Mouse (Mus musculus) midbrain, embryonic 13.5 days (tissue): Measurements from ENCODE around the gene Dgki. TPM values are rescaled to one million over a fixed set of nuclear protein-coding genes. Genes with fewer than 3 reads are reported as not detected.

Source experiments
- ATAC-seq: fragments of 200-750 bp; cut with Nextera tagmentation; 2 replicates; pipeline ENCODE4 v1.8.0; 2017; ENCODE audit warnings: mild to moderate bottlenecking, moderate TSS enrichment, moderate library complexity
- H3K27ac ChIP-seq: fragments of 300-500 bp; sonication (generic); 2 replicates; pipeline ENCODE4 v1.5.1; 2015; ENCODE audit warnings: inconsistent platforms, mild to moderate bottlenecking, moderate library complexity
- H3K27me3 ChIP-seq: fragments of 300-500 bp; sonication (generic); 2 replicates; pipeline ENCODE4 v1.6.1; 2015; ENCODE audit warnings: mild to moderate bottlenecking, inconsistent platforms
- H3K36me3 ChIP-seq: fragments of 300-500 bp; sonication (generic); 2 replicates; pipeline ENCODE4 v1.6.1; 2015; ENCODE audit warnings: mild to moderate bottlenecking, inconsistent platforms
- H3K4me1 ChIP-seq: fragments of 300-500 bp; sonication (generic); replicated peaks from 2 replicates; pipeline ENCODE4 v1.6.1; 2015; ENCODE audit warnings: inconsistent platforms
- H3K4me2 ChIP-seq: fragments of 300-500 bp; sonication (generic); replicated peaks from 2 replicates; pipeline ENCODE4 v1.6.1; 2015; ENCODE audit warnings: moderate library complexity, mild to moderate bottlenecking, inconsistent platforms
- H3K4me3 ChIP-seq: fragments of 300-500 bp; sonication (generic); replicated peaks from 2 replicates; pipeline ENCODE4 v1.5.1; 2015; ENCODE audit warnings: mild to moderate bottlenecking, inconsistent platforms
- H3K9ac ChIP-seq: fragments of 300-500 bp; sonication (generic); replicated peaks from 2 replicates; pipeline ENCODE4 v1.6.1; 2015; ENCODE audit warnings: mild to moderate bottlenecking, inconsistent platforms
- H3K9me3 ChIP-seq: fragments of 300-500 bp; sonication (generic); 2 replicates; pipeline ENCODE4 v1.6.1; 2016; ENCODE audit warnings: mild to moderate bottlenecking, inconsistent platforms
- WGBS: fragments of 180-500 bp; shearing (Covaris S2); methylation state at CpG from one replicate; pipeline ENCODE4 v1.1.7; 2015; 5-methylcytosine and 5-hydroxymethylcytosine counted together
- polyA plus RNA-seq: library from polyadenylated mRNA; unstranded; fragments of >200 nt; fragmentation: Nextera tagmentation; extraction: Ambion mirVana; gene quantifications from 2 replicates; pipeline ENCODE4 v1.2.1, GENCODE M21; 2015

Dgki gene
- polyA plus RNA-seq, 1 experiment from 2014 or later, result 6.4 TPM

DNA sequence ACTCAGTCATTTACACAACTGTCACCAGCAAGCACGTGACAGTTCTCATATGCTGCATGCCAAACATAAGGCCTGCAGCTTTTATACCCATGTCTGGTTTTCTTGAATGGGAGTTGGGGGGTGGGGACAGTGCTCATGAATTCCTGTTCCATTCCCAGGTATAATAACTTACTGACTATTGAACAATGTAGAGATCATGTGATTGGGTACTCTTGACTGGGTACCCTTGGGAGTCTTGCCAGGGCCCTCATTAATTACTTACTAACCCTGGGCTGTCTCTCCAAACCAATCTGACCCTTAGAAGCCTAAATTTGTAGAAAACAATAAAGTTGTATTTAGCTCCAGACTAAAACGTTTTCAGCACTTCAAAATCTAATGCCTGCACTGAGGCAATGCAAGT is 246.6 kb downstream of the Dgki start:
- ATAC-seq, result no peak

DNA sequence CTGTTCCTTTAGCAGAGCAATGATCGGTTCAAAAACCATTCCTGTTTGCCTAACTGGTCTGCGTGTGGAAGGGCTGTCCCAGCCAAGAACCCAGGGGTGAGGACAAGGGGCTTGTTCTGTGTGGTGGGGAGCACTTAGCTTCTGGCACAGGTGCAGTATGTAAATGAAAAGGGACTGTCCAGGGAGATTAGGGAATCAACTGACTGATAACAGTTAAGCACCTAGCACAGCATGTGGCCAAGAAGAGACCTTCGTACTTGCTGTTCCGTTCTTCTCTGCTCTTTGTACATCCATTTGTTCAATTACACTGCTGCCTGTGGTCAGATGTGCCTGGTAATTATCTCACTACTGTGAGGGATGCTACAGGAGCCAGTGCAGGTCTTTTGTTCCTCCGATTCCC is 248.3 kb downstream of the Dgki start:
- Histone ChIP-seq H3K9me3 (no peaks in the 10 kb centered on the region), H3K9ac (no peak overlapping the region), H3K4me3 (no peak overlapping the region), H3K27me3 (no peaks in the 10 kb centered on the region), H3K36me3 (no peaks in the 10 kb centered on the region), H3K4me2 (no peak overlapping the region), H3K4me1 (peaks cover 13% of the 10 kb centered on the region), H3K27ac (no peak overlapping the region)
- ATAC-seq, result no peak
- 36% methylated on average over 5 of the region's 5 CpGs for WGBS

More for the DNA sequence above, 246.6 kb downstream of the Dgki start:
- H3K9me3 ChIP-seq, result no peaks in the 10 kb centered on the region
- 65% methylated on average over 2 of the region's 2 CpGs for WGBS
- H3K9ac ChIP-seq, result no peak overlapping the region
- no peaks in the 10 kb centered on the region for H3K36me3 ChIP-seq
- H3K27me3 ChIP-seq, result no peaks in the 10 kb centered on the region
- peaks cover 6% of the 10 kb centered on the region; the same call in 1 of the 2 replicates for H3K4me1 ChIP-seq
- no peak overlapping the region for H3K4me2 ChIP-seq
- no peak overlapping the region for H3K27ac ChIP-seq
- no peak overlapping the region for H3K4me3 ChIP-seq

DNA sequence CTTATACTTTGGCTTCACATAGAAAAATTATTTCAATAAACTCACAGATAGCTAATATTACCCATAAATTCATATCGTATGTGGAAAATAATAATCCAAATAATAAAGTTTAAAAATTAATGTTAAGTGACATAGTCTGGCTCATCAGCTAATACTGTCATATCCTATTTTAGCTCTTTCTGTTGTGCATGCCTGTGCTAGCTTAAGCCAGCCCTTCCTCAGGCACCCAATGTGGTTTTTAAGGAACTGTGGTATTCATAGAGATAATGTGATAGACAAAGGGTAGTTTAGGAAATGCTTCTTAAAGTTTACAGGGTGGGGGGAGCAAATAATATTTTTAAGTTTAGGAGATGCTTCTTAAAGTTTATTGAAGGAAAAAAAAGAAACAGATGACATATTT is 248.8 kb downstream of the Dgki start:
- no peak for ATAC-seq
- Histone ChIP-seq H3K36me3 (no peaks in the 10 kb centered on the region), H3K27me3 (no peaks in the 10 kb centered on the region), H3K4me1 (peaks cover 13% of the 10 kb centered on the region), H3K27ac (no peak overlapping the region), H3K4me2 (no peak overlapping the region), H3K9ac (no peak overlapping the region), H3K9me3 (no peaks in the 10 kb centered on the region), H3K4me3 (no peak overlapping the region)
- WGBS, result 100% methylated on average over 1 of the region's 1 CpGs

DNA sequence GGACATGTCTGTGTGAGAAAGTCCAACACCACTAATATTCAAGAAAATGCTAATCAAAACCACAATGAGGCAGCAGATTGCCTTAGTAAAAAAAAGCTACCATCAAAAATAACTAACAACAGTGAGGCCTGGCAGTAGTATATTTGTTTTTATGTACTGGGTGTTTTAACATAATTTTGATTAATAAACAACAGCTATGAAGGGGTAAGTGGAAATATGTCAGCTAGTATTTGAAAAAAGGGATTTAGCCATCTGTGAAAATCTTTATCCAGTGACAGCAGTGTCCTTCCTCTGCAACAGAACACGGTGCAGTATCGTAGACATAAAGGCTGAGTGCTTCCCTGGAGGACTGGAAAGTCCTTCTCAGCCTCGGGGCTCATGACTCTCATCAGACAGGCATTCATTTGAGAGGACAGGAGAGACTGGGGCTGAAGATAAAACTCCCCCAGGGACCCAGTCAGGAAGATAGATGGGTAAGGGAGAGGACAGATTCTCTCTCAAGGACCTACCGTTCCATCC is 252.3 kb downstream of the Dgki start:
- H3K9ac ChIP-seq, result 0 out of 2 replicates have a peak overlapping the region, but pooled peaks have one; percentile 19
- no peak overlapping the region for H3K4me3 ChIP-seq
- no peaks in the 10 kb centered on the region for H3K9me3 ChIP-seq
- 0 out of 2 replicates have a peak overlapping the region, but pooled peaks have one; percentile 39 for H3K27ac ChIP-seq
- no peaks in the 10 kb centered on the region for H3K36me3 ChIP-seq
- ATAC-seq, result no peak
- no peak overlapping the region for H3K4me2 ChIP-seq
- H3K27me3 ChIP-seq, result no peaks in the 10 kb centered on the region
- peaks cover 13% of the 10 kb centered on the region for H3K4me1 ChIP-seq
- 54% methylated on average over 4 of the region's 4 CpGs for WGBS

DNA sequence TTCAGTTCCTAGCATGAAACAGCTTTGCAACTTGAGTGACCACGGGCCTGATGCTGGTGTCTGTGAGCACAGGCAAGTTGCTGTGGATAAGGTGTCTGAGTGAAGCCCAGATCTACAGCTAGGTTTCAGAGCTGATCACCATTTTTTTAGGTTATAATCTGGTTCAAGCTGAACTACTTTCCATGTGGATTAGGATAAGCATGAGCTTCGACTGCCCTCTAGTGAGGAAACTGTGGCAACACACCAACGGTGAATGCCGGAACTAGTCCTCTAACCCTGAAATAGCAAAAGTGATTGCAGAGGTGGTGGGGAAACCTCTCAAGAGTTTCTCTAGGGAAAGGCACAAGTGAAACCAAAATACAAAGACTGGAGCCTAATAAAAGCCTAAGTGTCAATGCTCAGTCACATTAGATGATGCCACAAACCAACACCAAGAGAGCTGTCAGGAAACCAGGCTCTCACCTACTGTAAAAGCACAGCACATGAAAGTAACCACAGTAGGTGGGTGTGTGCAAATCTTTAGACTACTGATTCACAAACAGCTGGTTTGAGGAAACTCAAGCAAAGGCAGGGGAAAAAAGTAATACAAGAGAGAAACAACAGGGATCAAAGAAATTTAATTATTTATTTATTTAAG is 253.7 kb downstream of the Dgki start:
- Histone ChIP-seq H3K9ac (no peak overlapping the region), H3K27me3 (no peaks in the 10 kb centered on the region), H3K4me1 (peaks cover 8% of the 10 kb centered on the region; the same call in 1 of the 2 replicates), H3K27ac (no peak overlapping the region), H3K9me3 (no peaks in the 10 kb centered on the region), H3K4me3 (no peak overlapping the region), H3K36me3 (no peaks in the 10 kb centered on the region), H3K4me2 (no peak overlapping the region)
- ATAC-seq, result peak; percentile 62
- WGBS, result 31% methylated on average over 4 of the region's 4 CpGs

DNA sequence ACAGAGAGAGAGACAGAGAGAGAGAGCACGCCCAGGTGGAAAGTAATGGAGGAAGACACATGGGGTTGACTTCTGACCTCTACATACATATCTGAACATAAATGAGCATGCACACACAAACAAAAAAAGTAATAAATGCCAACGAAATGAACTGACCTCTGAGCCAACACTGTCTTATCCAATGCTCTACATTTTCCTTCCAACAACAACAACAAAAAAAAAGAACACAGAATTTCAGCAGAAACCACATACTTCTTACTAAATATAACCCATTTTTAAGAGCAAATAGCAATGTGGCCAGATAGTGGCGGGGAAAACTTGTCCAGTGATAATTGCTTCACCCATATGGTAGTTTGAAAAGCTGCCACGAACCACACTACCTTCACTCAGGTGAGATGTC is 255.2 kb downstream of the Dgki start:
- no peak overlapping the region for H3K9ac ChIP-seq
- H3K4me3 ChIP-seq, result no peak overlapping the region
- no peak for ATAC-seq
- 83% methylated on average over 4 of the region's 4 CpGs for WGBS
- H3K27ac ChIP-seq, result no peak overlapping the region
- no peak overlapping the region for H3K4me2 ChIP-seq
- peaks cover 8% of the 10 kb centered on the region; the same call in 1 of the 2 replicates for H3K4me1 ChIP-seq
- no peaks in the 10 kb centered on the region for H3K9me3 ChIP-seq
- no peaks in the 10 kb centered on the region for H3K36me3 ChIP-seq
- no peaks in the 10 kb centered on the region for H3K27me3 ChIP-seq

DNA sequence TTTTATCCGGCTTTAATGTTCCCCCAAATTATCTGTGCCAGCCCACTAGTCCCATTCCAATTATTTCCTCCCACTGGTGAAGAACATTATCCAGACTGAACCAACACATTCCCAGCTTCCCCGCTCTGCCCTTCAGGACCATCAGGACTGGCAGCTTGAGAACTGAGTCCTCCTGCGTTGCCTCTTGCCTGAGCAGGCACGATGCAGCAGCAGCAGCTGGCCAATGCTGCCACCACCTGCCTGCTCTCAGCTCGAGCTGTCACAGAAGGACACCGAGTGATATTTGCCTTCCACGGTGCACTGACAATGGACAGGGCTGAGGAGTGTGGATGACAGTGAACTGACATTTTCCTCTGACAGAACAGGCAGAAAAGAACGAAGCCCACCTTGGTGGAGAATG is 261.5 kb downstream of the Dgki start:
- no peaks in the 10 kb centered on the region for H3K9me3 ChIP-seq
- H3K4me1 ChIP-seq, result peaks cover 31% of the 10 kb centered on the region
- H3K9ac ChIP-seq, result no peak overlapping the region; the same call in 1 of the 2 replicates
- H3K27ac ChIP-seq, result no peak overlapping the region
- 34% methylated on average over 8 of the region's 8 CpGs for WGBS
- no peaks in the 10 kb centered on the region for H3K36me3 ChIP-seq
- no peak overlapping the region for H3K4me2 ChIP-seq
- ATAC-seq, result peak; percentile 69
- no peaks in the 10 kb centered on the region for H3K27me3 ChIP-seq
- H3K4me3 ChIP-seq, result no peak overlapping the region

DNA sequence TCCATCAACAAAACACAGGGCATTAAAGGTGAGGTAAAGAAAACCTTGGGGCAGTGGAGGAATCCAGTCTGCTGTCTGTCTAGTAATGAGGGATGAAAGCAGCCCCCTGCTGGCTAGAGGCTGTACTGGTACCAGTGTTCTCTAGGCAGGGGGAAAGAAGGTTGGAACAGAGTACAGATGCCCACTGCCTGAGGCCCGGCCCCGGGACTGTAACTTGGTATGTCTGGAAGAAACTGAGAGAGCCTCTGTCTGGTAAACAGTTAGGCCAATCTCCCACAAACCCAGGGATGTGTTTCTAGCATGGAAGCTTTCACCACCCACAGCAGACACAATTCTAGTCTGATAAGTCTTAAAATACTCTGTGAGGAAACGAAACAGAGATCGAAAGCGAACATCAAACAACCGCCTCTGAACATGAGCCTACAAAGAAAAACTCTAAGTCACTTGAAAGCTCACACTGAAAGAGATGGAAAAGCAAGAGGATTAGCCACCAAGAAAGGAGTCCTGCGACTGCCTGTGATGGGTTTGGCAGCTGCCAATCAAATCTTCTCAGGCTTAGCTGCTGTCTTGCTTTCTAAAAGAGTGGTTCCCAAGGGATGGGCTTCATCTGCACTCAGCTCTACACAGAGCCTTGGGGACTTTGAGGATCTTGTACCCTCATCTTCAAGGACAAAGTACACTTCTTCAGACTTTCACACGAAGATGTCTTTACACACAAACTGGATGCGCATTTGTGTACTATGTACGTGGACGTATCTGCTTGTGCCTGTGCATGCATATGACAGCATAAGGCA is 262.7 kb downstream of the Dgki start:
- no peak overlapping the region for H3K4me2 ChIP-seq
- H3K36me3 ChIP-seq, result peaks cover 9% of the 10 kb centered on the region
- 44% methylated on average over 11 of the region's 11 CpGs for WGBS

DNA sequence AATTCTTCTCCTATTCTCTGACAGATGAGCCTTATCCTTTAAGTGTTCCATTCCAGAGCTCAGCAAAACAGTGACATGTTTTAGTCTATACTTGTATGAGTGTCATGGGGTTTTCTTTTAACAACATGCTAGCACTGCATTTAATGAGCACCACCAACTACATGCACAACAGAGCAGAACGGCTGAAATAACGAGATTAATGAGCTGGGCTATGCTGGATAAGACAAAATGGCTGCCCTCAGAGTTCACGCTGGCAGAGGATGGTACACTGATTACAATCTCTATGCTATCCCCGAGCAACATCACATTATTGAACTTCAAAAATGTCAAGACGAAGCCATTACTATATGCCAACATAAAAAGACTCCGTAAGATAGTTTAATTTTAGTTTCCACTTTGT is 264.3 kb downstream of the Dgki start:
- H3K4me3 ChIP-seq, result no peak overlapping the region
- H3K9ac ChIP-seq, result no peak overlapping the region
- no peak overlapping the region for H3K4me2 ChIP-seq
- no peak overlapping the region for H3K27ac ChIP-seq
- peak; percentile 61; the same call in 1 of the 2 replicates for ATAC-seq
- peaks cover 11% of the 10 kb centered on the region for H3K36me3 ChIP-seq
- no peaks in the 10 kb centered on the region for H3K9me3 ChIP-seq
- WGBS, result 68% methylated on average over 6 of the region's 6 CpGs
- H3K27me3 ChIP-seq, result no peaks in the 10 kb centered on the region
- peaks cover 31% of the 10 kb centered on the region for H3K4me1 ChIP-seq

More for the DNA sequence above, 262.7 kb downstream of the Dgki start:
- Histone ChIP-seq H3K4me3 (no peak overlapping the region), H3K9me3 (no peaks in the 10 kb centered on the region), H3K4me1 (peaks cover 31% of the 10 kb centered on the region), H3K27ac (0 out of 2 replicates have a peak overlapping the region, but pooled peaks have one; percentile 39), H3K9ac (no peak overlapping the region), H3K27me3 (no peaks in the 10 kb centered on the region)
- peak; percentile 70; the same call in 1 of the 2 replicates for ATAC-seq

DNA sequence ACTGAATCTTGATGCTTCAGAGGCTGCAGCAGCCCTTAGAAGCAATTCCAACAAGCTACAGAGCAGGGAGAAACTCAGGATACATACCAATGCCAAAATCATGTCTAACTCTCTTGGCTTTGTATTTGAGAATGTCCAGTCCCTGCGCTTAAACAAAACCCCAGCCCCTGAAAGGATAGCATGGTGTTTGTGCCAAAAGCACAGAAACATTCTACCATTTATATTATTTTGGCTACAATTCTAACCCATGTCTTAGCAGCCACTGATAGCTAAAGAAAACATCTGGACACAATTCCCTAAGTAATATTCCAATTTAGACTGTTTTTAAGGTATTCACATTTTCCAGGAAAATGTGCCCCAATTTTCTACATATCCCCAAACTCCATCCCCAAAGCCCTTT is 269.0 kb downstream of the Dgki start:
- no peaks in the 10 kb centered on the region for H3K9me3 ChIP-seq

DNA sequence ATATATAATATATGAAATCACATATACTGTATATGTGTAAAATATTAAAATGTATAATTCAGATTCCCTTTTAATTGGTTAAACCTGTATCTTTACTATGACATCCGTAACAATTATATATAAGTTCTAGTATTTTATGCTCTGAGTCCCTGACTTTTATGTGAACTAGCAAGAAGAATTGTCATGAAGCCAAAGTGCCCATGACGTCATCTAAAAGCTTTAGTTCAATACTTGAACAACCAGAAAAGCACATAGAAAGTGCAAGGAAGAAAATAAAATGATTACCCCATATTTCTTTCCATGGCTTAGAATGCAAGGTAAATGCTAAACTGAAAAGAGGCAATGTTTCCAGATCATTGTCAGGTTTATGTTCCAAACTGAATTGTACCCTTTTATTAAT is 269.6 kb downstream of the Dgki start:
- peaks cover under 1% of the 10 kb centered on the region; the same call in 1 of the 2 replicates for H3K4me1 ChIP-seq
- WGBS, result 95% methylated on average over 2 of the region's 2 CpGs
- no peak overlapping the region for H3K9ac ChIP-seq
- no peak overlapping the region for H3K4me2 ChIP-seq
- no peak overlapping the region for H3K4me3 ChIP-seq
- H3K9me3 ChIP-seq, result no peaks in the 10 kb centered on the region
- H3K27me3 ChIP-seq, result no peaks in the 10 kb centered on the region
- no peak for ATAC-seq
- H3K36me3 ChIP-seq, result peaks cover 15% of the 10 kb centered on the region
- no peak overlapping the region for H3K27ac ChIP-seq

More for the DNA sequence above, 269.0 kb downstream of the Dgki start:
- H3K4me2 ChIP-seq, result no peak overlapping the region
- WGBS, result 89% methylated on average over 1 of the region's 1 CpGs
- no peak overlapping the region for H3K27ac ChIP-seq
- peaks cover 15% of the 10 kb centered on the region for H3K36me3 ChIP-seq
- H3K9ac ChIP-seq, result no peak overlapping the region
- no peaks in the 10 kb centered on the region for H3K27me3 ChIP-seq
- H3K4me1 ChIP-seq, result peaks cover 5% of the 10 kb centered on the region; the same call in 1 of the 2 replicates
- no peak overlapping the region for H3K4me3 ChIP-seq
- no peak for ATAC-seq

DNA sequence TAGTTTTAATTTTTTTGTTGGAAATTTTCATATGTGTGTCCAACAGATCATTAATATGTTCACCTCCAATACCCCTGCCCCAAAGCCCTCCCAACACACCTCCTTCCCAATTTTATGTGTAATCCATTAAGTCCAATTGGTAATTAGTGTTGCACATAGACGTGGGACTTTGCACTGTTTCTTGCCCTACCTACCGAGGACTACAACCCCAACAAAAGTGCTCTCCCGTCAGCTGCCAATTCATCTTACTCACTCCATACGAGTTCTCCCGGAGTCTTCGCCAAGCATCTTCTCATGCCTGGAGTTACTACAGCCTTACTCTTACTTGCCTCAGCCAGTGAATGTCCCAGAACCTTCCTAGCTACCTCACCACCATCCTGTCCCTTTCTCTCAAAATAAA is 271.1 kb downstream of the Dgki start:
- no peak overlapping the region for H3K9ac ChIP-seq
- no peak for ATAC-seq
- no peak overlapping the region for H3K4me3 ChIP-seq
- peaks cover 15% of the 10 kb centered on the region for H3K36me3 ChIP-seq
- H3K4me2 ChIP-seq, result no peak overlapping the region
- no peaks in the 10 kb centered on the region for H3K27me3 ChIP-seq
- H3K4me1 ChIP-seq, result no peaks in the 10 kb centered on the region
- H3K9me3 ChIP-seq, result no peaks in the 10 kb centered on the region
- no peak overlapping the region for H3K27ac ChIP-seq
- 93% methylated on average over 6 of the region's 6 CpGs for WGBS
